Mouse (Mus musculus) kidney, adult 18-20 months (tissue): ENCODE results near the gene Plet1.

Experiments used
- DNase-seq: peaks from one replicate; pipeline ENCODE4 v3.0.0; 2021

The Plet1 gene

GRCm38 (mm10) chr9:50496546-50496945 lies 2.2 kb downstream of the Plet1 start:
- no peak for DNase-seq

DNA sequence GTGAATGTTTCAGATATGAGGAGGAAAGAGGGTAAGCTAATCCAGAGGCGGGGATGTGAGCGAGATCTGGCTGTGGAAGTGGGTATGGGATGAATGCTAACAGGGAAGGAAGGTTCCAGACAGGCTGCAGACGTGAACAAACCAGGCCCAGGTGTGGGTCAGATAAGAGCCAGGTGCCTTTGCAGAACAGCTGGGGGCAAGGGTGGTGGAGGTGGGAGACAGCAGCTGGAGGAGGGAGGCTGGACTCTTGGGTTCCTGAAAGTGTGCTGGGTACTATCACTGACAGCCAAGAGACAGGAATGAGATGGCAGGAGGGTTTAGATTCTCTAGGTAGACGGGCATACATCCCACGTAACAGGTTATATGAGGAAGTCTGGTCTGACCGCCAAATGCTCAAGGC lies 2.8 kb downstream of the Plet1 start:
- no peak for DNase-seq

GRCm38 (mm10) chr9:50497536-50497935 lies 3.2 kb downstream of the Plet1 start:
- DNase-seq = no peak

DNA sequence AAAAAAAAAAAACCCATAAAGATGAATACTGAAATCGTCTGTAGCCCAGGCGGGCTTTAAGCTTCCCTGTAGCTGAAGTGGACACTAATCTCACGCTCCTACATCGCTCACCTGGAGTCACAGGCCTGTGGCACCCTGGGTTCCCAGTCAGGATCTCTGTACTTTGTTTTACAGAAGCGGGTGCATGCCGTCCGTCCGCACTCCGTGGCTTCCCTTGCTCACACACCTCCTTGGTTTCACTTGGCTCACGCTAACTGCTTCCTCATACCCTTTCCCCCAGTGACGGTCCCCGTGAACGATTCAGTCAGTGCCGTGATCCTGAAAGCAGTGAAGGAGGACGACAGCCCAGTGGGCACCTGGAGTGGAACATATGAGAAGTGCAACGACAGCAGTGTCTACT lies 4.5 kb downstream of the Plet1 start:
- no peak for DNase-seq

GRCm38 (mm10) chr9:50499781-50500180 lies 5.5 kb downstream of the Plet1 start:
- no peak for DNase-seq

GRCm38 (mm10) chr9:50500467-50500973 lies 6.2 kb downstream of the Plet1 start:
- no peak for DNase-seq

DNA sequence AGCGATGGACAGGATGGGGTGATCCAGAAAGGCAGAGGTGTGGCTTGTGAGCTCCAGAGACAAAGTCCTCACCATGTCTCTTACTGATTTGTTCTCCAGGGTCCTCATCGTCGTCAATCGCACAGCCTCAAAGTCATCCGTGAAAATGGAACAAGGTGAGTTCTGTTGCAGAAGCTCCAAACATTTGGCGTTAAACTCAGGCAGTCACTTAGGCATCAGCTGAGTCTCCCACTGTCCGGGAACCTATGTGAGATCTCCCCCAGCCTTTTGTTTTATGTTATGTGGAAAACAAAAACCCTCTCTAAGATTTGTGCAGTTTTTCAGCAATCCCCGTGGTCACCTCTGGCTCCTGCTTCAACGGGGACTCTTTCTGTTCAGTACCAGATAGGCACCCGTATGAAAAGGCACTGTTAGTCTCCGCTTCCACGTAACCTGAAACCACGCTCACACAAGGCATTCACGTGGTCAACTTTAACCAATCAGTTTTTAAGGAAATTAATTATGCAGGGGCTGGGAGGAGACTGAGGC lies 6.7 kb downstream of the Plet1 start:
- no peak for DNase-seq

- DNase-seq = no peak
Measured at GRCm38 (mm10) chr9:50502949-50503348, 8.6 kb downstream of the Plet1 start.

DNA sequence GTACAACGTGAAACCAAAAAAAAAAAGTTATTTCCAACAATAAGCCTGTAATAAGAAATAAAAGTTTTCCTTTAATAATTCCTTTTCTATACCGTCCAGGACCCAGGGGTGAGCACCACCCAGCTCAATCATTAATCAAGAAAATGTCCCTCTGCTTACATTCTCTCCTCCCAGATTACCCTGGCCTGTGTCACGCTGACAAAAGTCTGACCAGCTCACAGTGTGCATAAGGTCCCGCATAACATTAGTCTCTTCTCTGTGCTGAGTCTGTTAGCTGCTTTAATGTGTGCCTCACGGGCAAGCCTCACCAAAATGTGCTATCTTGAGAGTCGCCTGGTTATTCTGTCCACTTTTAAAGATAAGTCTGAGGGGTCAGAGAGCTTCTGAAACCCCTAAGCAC lies 11.1 kb downstream of the Plet1 start:
- no peak for DNase-seq

GRCm38 (mm10) chr9:50507570-50507969 lies 13.2 kb downstream of the Plet1 start:
- no peak for DNase-seq

DNA sequence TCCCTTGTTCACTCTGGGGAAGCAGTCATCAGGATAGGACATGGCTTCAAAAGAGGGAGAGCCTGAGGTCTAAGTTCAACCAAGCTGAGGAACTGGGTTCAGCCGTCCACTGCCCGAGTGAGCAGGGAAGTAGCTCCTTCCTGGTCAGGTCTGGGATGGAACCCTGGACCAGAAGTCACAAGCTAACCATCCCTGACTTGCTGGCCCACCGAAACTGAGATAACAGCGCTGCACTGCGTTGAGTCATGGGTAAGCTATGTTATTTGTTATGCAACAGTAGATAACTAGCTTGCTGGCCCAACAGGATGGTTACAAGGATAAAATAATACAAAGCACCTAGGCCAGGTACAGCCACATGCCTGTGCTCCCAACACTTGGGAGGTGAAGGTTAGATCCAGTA lies 21.1 kb downstream of the Plet1 start:
- no peak for DNase-seq

DNA sequence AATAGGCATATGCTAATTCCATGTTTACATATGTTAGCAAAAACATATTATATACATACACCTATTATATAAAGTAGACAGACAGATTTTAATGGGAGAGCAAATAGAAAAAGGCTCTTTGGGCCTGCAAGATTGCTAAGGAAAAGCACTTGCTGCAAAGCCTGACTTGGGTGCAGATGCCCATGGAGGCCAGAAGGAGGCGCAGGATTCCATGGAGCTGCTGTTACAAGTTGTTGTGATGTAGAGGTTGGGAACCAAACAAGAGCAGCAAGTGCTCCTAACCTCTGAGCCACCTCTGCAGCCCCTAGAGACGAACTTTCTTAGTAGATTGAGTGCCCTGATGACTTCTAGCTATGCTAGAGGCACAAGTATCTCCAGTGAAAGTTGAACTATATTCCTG lies 24.5 kb downstream of the Plet1 start:
- DNase-seq = no peak

DNA sequence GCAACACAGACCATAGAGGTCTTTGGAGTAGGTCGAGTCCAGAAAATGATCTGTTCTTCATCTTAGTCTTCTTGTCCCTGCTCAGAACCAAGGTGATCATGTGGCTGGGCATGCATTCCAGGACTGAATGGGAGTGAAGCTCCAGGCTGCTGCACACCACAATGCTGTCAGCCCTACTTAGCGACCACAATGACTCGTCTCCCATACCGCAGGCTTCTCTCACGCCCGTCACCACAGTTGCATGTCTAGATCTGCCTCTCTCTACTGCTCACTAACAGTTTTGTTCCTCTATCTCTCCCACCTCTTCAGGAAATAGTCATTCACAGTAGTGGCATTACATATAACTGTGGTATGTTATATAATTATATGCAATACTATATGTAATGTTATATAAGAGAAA lies 26.4 kb downstream of the Plet1 start:
- no peak for DNase-seq

DNA sequence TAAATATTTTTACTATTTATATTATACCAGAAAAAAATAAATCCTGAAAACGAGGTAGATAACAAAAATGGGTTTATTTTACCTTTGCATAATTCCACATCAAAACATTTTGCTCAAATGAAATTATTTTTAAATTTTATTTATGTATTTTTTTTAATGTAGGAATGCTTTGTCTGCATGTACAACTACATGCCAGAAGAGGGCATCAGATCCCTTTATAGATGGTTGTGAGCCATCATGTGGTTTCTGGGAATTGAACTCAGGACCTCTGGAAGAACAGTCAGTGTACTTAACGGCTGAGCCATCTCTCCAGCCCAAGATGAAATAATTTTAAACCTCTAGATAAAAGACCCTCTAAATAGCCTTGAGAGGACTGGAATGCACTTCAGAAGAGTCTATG lies 27.2 kb downstream of the Plet1 start:
- no peak for DNase-seq

DNA sequence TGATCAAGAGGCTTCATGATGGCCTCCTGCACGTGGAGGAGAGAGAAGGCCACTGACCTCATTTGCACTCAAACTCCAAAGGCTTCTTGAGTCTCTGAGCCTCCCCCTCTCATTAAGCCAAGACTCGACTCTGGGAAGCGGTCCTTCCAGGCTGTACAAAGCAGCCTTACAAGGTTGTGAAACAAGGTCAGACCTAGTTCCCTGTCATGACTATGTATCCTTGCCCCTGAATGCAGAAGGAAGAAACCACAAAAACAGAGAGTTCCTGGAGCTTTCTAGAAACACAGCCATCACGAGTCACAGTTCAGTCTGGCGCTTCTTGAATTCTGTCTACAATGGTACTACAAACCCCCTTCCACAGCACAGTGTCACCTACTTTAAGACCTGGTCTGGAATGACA lies 28.2 kb downstream of the Plet1 start:
- DNase-seq = no peak

DNA sequence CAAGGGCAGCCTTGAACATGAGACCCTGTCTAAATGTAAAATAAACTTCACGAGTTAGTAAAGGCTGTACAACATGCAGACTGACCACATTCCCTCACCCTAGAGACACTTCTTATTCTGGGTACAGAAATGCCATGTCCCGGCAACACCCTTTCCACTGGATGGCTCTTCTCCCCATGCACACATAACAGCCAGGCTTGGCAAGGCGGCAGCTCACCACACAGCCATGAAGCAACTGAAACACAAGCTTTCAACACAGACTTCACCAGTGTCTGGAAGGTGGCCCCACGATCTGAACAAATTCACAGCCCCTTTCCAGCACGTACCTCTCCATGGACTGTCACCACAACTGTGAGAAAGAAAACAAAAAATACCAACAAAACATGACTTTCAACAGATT lies 30.6 kb downstream of the Plet1 start:
- DNase-seq = no peak

DNA sequence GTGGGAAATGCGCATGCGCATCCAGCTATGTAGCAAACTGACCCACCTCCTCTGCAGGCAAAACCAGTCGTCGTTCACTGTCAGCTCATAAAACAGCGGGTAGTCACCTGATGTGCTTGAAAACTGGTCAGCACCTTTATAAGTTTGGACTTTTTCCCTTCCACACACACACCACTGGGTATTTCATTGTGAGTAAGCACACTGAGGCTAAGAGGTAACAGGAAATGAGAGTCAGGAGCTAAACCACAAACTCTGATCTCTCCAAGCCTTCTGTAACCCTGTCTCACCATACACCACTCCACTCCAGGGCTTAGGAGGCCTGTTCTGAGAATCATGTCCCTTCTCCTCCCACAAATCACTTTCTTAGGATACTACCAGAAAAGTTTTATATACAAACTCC lies 31.3 kb downstream of the Plet1 start:
- no peak for DNase-seq

- DNase-seq = no peak
Measured at GRCm38 (mm10) chr9:50527860-50528259, 33.5 kb downstream of the Plet1 start.

DNA sequence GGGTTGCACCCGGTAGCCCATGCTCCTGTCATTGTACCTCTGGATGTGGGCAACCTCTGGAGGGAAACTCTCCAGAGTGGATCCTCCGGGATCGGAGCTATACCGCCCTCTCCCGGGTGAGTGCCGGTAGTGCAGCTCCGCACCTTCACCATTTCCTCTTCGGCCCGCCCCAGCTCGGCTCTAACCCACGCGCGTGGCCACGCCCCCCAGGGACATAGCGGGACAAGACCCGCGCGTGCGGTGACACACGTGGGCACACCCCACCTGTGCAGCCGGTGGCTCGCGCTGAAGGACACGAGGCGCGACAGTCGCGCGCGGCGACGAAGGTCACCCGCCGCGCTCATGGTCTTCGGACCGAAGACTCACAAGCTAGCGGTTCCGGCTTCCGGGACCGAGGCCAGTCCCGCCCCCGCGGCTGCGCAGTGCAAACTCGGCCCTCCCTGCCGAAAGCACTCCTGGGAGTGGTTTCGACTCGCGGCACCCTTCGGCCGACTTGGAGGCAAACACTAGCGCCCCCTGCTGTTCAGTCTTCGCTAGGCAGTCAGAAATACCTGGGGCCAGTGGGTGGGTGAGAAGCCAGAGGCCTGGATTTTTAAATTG lies 34.1 kb downstream of the Plet1 start, which contains the start of gene Pts:
Gene Pts (minus strand): TSS at position 432 of the 600 bp plus-strand sequence.
- peak; percentile 98 for DNase-seq

GRCm38 (mm10) chr9:50530890-50531289 lies 36.6 kb downstream of the Plet1 start:
- peak; percentile 38 for DNase-seq

DNA sequence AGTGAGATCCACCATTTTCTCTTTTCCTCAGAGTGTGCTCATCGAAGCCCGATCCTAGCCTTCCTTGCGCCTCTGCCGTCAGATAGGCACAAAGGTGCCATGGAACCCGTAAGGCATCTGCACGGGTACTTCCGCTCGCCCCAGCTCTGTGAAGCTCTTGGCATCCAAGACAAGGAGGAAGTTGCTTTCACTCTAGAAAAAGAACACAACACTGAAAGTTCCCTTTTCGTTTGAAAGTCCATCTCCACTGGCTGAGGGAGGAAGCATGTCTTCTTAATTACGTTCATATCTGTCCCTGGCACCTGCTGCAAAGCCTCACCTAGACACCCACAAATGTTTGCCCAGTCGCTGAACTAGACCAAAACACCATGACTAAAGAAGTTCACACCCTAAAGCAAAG lies 39.0 kb downstream of the Plet1 start:
- DNase-seq = peak; percentile 32

DNA sequence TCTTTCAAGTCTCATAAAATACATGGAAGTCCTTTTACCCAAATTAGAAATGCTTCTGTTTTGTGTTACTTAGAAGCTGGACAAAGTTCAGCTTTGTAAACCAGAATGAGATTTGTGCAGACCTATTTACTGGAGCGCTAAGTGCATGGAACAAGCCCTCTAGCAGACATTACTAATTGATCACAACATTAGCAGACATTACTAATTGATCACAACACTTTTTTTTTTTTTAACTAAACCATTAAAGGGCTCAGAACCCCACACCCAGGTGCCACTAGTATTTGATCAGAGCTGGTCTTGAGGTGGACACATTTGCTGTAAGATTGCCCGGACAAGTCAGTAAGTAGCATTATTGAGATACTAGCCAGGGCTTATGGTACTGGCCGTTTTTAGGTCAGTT lies 39.5 kb downstream of the Plet1 start:
- DNase-seq = no peak

- DNase-seq = no peak
Measured at GRCm38 (mm10) chr9:50535930-50536329, 41.6 kb downstream of the Plet1 start.

- DNase-seq = no peak
Measured at GRCm38 (mm10) chr9:50536603-50537135, 42.3 kb downstream of the Plet1 start.

GRCm38 (mm10) chr9:50537295-50537694 lies 43.0 kb downstream of the Plet1 start:
- DNase-seq = no peak
